Mouse (Mus musculus) cerebellum, postnatal 10 days (tissue): ENCODE data around the gene Oprl1.

ENCODE experiments used
- DNase-seq, 2 experiments: peaks; one replicate each; pipeline ENCODE4 v3.0.0; 2021; ENCODE audit warnings: mixed read lengths in 2 of 2

The Oprl1 gene

GRCm38 (mm10) chr2:181693339-181694280, 21.2 kb upstream of the Oprl1 start, which contains the start of gene Rgs19:
Rgs19 (minus strand) TSS chr2:181693977.
- peak; percentile 83 to 90 for DNase-seq

- DNase-seq = peak in 1 of 2 experiments; percentile 3
These were observed 20.2 kb upstream of the Oprl1 start for GRCm38 (mm10) chr2:181694581-181694980.

GRCm38 (mm10) chr2:181695776-181696175, 19.0 kb upstream of the Oprl1 start:
- DNase-seq = peak in 1 of 2 experiments; percentile 17

- peak in 1 of 2 experiments; percentile 5 for DNase-seq
These were observed 17.9 kb upstream of the Oprl1 start for GRCm38 (mm10) chr2:181696801-181697420.

- no peak for DNase-seq
These were observed 16.6 kb upstream of the Oprl1 start, which contains the start of gene Lkaaear1 for GRCm38 (mm10) chr2:181698241-181698640. Lkaaear1 (minus strand) TSS chr2:181698442.

- DNase-seq = peak; percentile 53 to 57
These were observed 8.1 kb upstream of the Oprl1 start for GRCm38 (mm10) chr2:181706668-181707067.

- DNase-seq = peak; percentile 78 to 80
These were observed 1.1 kb upstream of the Oprl1 start for GRCm38 (mm10) chr2:181713749-181714148.

- no peak for DNase-seq
These were observed 566 bp downstream of the Oprl1 start for GRCm38 (mm10) chr2:181715382-181715781.

GRCm38 (mm10) chr2:181716991-181717390, 2.2 kb downstream of the Oprl1 start:
- peak in 1 of 2 experiments; percentile 62 for DNase-seq

- DNase-seq = peak; percentile 49 to 69
These were observed 5.2 kb downstream of the Oprl1 start for GRCm38 (mm10) chr2:181720061-181720460.

- DNase-seq = peak; percentile 81 to 86
These were observed 6.4 kb downstream of the Oprl1 start for GRCm38 (mm10) chr2:181721200-181721599.

GRCm38 (mm10) chr2:181722213-181722612, 7.4 kb downstream of the Oprl1 start:
- DNase-seq = peak; percentile 79

GRCm38 (mm10) chr2:181727659-181728262, 12.9 kb downstream of the Oprl1 start:
- peak; percentile 47 to 55 for DNase-seq

- DNase-seq = peak in 1 of 2 experiments; percentile 13
These were observed 15.2 kb downstream of the Oprl1 start for GRCm38 (mm10) chr2:181730051-181730450.

GRCm38 (mm10) chr2:181752626-181753025, 37.8 kb downstream of the Oprl1 start:
- DNase-seq = peak; percentile 72 to 75

- peak in 1 of 2 experiments; percentile 40 for DNase-seq
These were observed 43.4 kb downstream of the Oprl1 start for GRCm38 (mm10) chr2:181758147-181758725.

GRCm38 (mm10) chr2:181759041-181759440, 44.2 kb downstream of the Oprl1 start:
- peak; percentile 91 to 95 for DNase-seq

- DNase-seq = peak; percentile 54 to 61
These were observed 48.4 kb downstream of the Oprl1 start, which contains the start of gene Myt1 for GRCm38 (mm10) chr2:181763006-181763830. Myt1 (plus strand) TSS chr2:181763332.

GRCm38 (mm10) chr2:181763886-181764527, 49.2 kb downstream of the Oprl1 start:
- DNase-seq = peak; percentile 39 to 54

- peak; percentile 81 to 89 for DNase-seq
These were observed 49.8 kb downstream of the Oprl1 start for GRCm38 (mm10) chr2:181764600-181764999.

GRCm38 (mm10) chr2:181765251-181765650, 50.4 kb downstream of the Oprl1 start:
- no peak for DNase-seq
